Mouse (Mus musculus): ENCODE data around the gene Pmpca. TPM values are rescaled to one million over a fixed set of nuclear protein-coding genes. Genes with fewer than 3 reads are reported as not detected.
A peak's percentile ranks its signal among the peaks of the same experiment; 100 is the strongest.

Pmpca gene
- total RNA-seq, 1 experiment from 2014 or later = 66.3 TPM

- no peak for ATAC-seq (replicated peaks in 1 of 2; ENCODE audit: insufficient read depth in 1 of 2, low FRiP score in 2 of 2, low TSS enrichment in 1 of 2, low read depth in 1 of 2, poor library complexity in 2 of 2, severe bottlenecking in 2 of 2)
These were observed 55.2 kb downstream of the Pmpca start for GRCm38 (mm10) chr2:26444368-26444767.

GRCm38 (mm10) chr2:26444946-26445665 lies 56.0 kb downstream of the Pmpca start, which contains the start of gene Sec16a:
TSS of gene Sec16a (minus strand) at chr2:26445216.
- peak; percentile 80 to 85 for ATAC-seq (replicated peaks in 1 of 2; ENCODE audit: insufficient read depth in 1 of 2, low FRiP score in 2 of 2, low TSS enrichment in 1 of 2, low read depth in 1 of 2, poor library complexity in 2 of 2, severe bottlenecking in 2 of 2)

GRCm38 (mm10) chr2:26445666-26446445 lies 56.7 kb downstream of the Pmpca start:
- peak; percentile 75 to 77 for ATAC-seq (replicated peaks in 1 of 2; ENCODE audit: insufficient read depth in 1 of 2, low FRiP score in 2 of 2, low TSS enrichment in 1 of 2, low read depth in 1 of 2, poor library complexity in 2 of 2, severe bottlenecking in 2 of 2)

- ATAC-seq (replicated peaks in 1 of 2; ENCODE audit: insufficient read depth in 1 of 2, low FRiP score in 2 of 2, low TSS enrichment in 1 of 2, low read depth in 1 of 2, poor library complexity in 2 of 2, severe bottlenecking in 2 of 2) = no peak
These were observed 57.5 kb downstream of the Pmpca start for GRCm38 (mm10) chr2:26446671-26447070.

Other genes starting within 250 kb of the Pmpca start
- gene Lhx3, start 181.1 kb upstream of the Pmpca start, total RNA-seq (2017) = not detected in 2 replicates
- gene Qsox2, start 151.8 kb upstream of the Pmpca start, total RNA-seq (2017) = 6.9 and 7.3 TPM in 2 replicates
- gene Ccdc187, start 94.8 kb upstream of the Pmpca start, total RNA-seq (2017) = not detected in 2 replicates
- 19.9 and 29.3 TPM in 2 replicates for gene Gpsm1, start 73.8 kb upstream of the Pmpca start, total RNA-seq (2017)
- gene Dnlz, start 37.2 kb upstream of the Pmpca start, total RNA-seq (2017) = 6.4 and 11.1 TPM in 2 replicates
- 13.4 and 20.8 TPM in 2 replicates for gene Card9, start 28.4 kb upstream of the Pmpca start, total RNA-seq (2017)
- gene Snapc4, start 8.7 kb upstream of the Pmpca start, total RNA-seq (2017) = 44.4 and 48.7 TPM in 2 replicates
- 39.1 and 60.1 TPM in 2 replicates for gene Entr1, start within 50 bp of the Pmpca start, total RNA-seq (2017)
- 11.7 and 17.3 TPM in 2 replicates for gene Inpp5e, start 19.9 kb downstream of the Pmpca start, total RNA-seq (2017)
- 30.8 and 50.0 TPM in 2 replicates for gene Sec16a, start 55.9 kb downstream of the Pmpca start, total RNA-seq (2017)
- gene Notch1, start 127.3 kb downstream of the Pmpca start, total RNA-seq (2017) = 21.6 and 23.7 TPM in 2 replicates
- 145 and 179 TPM in 2 replicates for gene Egfl7, start 190.7 kb downstream of the Pmpca start, total RNA-seq (2017)
- gene Gm20532, start 197.3 kb downstream of the Pmpca start, total RNA-seq (2017) = 0.88 TPM in 1 of 2 replicates, not detected in the other
- gene Agpat2, start 215.1 kb downstream of the Pmpca start, total RNA-seq (2017) = 49.6 and 81.5 TPM in 2 replicates
- 28.3 and 57.6 TPM in 2 replicates for gene Fam69b, start 239.1 kb downstream of the Pmpca start, total RNA-seq (2017)

All from hematopoietic stem cell, adult 5-6 weeks (primary cell).